Mouse (Mus musculus) thymus, adult 2 months (tissue): ENCODE measurements at regions not wholly inside any gene's neighbourhood (a gene's known extent, or its start where the extent isn't known, plus 50 kb on each side); places are given as distances from the start of the nearest gene placed in this dataset.

Experiments
- CTCF ChIP-seq: fragments of 200-500 bp; IDR thresholded peaks from 2 replicates; pipeline ENCODE4 v1.5.1; 2012; ENCODE audit warnings: mild to moderate bottlenecking, control low read depth, low read length, moderate library complexity, borderline replicate concordance; ENCODE audit not compliant: control insufficient read depth, poor library complexity, insufficient read depth; ENCODE audit errors: extremely low read depth
- POLR2A ChIP-seq: fragments of 200-500 bp; IDR thresholded peaks from 2 replicates; pipeline ENCODE4 v1.6.1; 2012; ENCODE audit warnings: mild to moderate bottlenecking, low read length, control low read depth, moderate library complexity; ENCODE audit not compliant: control insufficient read depth, poor library complexity, insufficient read depth; ENCODE audit errors: extremely low read depth

- no peak for TF ChIP-seq CTCF
- TF ChIP-seq POLR2A = no peak
Measured at GRCm38 (mm10) chr15:56139451-56139850, 1338.0 kb downstream of the Slc22a22 start.
